Mouse (Mus musculus) layer of hippocampus, postnatal 10 days (tissue): ENCODE measurements around the gene Olfr1109. TPM values are rescaled to one million over a fixed set of nuclear protein-coding genes. Genes with fewer than 3 reads are reported as not detected.

Source experiments
- DNase-seq, 2 experiments: peaks; one replicate each; pipeline ENCODE4 v3.0.0; 2021; ENCODE audit warnings: low spot score in 2 of 2
- long read RNA-seq: library from polyadenylated mRNA; stranded (forward); transcript quantifications from one replicate; pipeline ENCODE4 v2.0.0, GENCODE M21; 2023
- total RNA-seq, 2 experiments: library from RNA; stranded (reverse); gene quantifications; 2 replicates each; pipeline ENCODE4 v1.2.3; 2021

Gene Olfr1109
- not detected for total RNA-seq
- long read RNA-seq: 0 reads

- DNase-seq: no peak
These were observed at the start of gene Olfr1109 for GRCm38 (mm10) chr2:87095908-87096307. Gene Olfr1109, minus strand, starts transcription at chr2:87096008.

DNA sequence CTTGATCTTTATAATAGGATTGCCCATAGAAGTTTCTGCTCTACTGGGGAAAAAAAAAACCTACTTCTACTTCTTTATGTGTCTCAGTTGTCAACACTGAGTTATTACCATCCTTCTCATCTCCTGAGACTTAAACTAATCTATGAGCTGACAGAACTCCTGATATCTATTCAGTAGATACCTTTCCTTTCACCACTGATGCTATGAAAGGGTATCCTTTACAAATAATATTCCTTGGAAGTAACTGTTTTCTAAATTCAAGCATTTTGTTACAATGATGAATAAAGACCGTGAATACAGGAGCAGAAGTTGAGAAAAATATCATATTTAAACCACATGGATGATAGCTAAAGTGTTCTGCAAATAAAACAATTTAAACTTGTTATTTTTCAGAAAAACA is 44.4 kb upstream of the Olfr1109 start, which contains the start of gene Olfr1110:
Olfr1110 (minus strand) TSS at position 101 of the 400 bp plus-strand sequence.
- no peak for DNase-seq

GRCm38 (mm10) chr2:87114467-87114866 is 18.7 kb upstream of the Olfr1109 start, which contains the start of gene Olfr259:
Gene Olfr259, minus strand, starts transcription at chr2:87114567.
- DNase-seq: no peak

DNA sequence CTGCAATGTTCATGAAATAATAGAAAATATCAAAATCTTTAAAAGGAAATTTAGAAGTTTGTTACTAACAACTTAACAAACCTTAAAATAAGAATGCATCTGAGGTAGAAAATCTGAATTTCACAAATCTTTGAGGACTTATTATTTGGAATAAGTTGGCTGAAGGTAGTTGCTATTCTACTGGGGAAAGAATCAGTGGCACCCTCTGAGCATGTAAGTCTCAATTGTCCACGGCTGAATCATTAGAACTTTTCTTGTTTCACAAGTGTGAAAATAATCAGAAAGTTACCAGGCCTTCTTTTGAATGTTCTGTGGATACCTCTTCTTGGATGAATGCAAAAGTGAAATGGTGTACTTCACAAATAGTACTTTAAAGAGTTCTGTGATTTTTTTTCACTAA is 20.1 kb downstream of the Olfr1109 start, which contains the start of gene Olfr1107:
Olfr1107 (minus strand) TSS at position 101 of the 400 bp plus-strand sequence.
- DNase-seq: no peak

DNA sequence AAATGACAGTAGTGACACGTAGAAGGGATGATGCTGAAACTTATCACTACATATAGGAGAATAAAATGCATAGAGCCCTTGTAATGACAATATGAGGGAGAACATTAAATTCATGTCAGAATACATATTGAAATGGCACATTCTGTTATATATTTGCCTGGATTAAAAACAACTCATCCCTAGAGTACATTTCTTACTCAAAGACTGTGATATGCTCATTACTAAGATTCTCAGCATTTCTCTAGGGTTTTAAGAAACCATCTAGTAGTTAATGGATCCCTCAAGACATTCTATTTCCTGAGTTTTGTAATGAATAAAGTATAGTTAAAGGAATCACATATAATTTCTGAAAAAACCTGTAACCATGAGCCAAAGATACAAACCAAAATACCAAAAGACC is 43.6 kb downstream of the Olfr1109 start, which contains the start of gene Olfr1106:
Olfr1106 (minus strand) TSS at position 101 of the 400 bp plus-strand sequence.
- DNase-seq: no peak

Other genes with a start within 250 kb of the Olfr1109 start
- not detected for gene Olfr1095, start 244.3 kb downstream of the Olfr1109 start, total RNA-seq
- gene Gm13723, start 221.2 kb downstream of the Olfr1109 start, total RNA-seq: not detected
- gene Olfr1097, start 203.8 kb downstream of the Olfr1109 start, total RNA-seq: not detected
- gene Olfr1098, start 171.5 kb downstream of the Olfr1109 start, total RNA-seq: not detected
- not detected for gene Olfr1099, start 135.3 kb downstream of the Olfr1109 start, total RNA-seq
- not detected for gene Olfr1100, start 116.1 kb downstream of the Olfr1109 start, total RNA-seq
- gene Olfr1101, start 104.8 kb downstream of the Olfr1109 start, total RNA-seq: not detected
- gene Olfr1102, start 97.6 kb downstream of the Olfr1109 start, total RNA-seq: not detected
- gene Olfr1104, start 68.9 kb downstream of the Olfr1109 start, total RNA-seq: not detected
- gene Olfr1105, start 59.5 kb downstream of the Olfr1109 start, total RNA-seq: not detected
- not detected for gene Olfr1106, start 43.7 kb downstream of the Olfr1109 start, total RNA-seq
- not detected for gene Olfr1107, start 20.2 kb downstream of the Olfr1109 start, total RNA-seq
- gene Olfr259, start 18.6 kb upstream of the Olfr1109 start, total RNA-seq: not detected
- gene Olfr1110, start 44.3 kb upstream of the Olfr1109 start, total RNA-seq: not detected
- gene Olfr1111, start 56.6 kb upstream of the Olfr1109 start, total RNA-seq: not detected
- gene Olfr1112, start 91.8 kb upstream of the Olfr1109 start, total RNA-seq: not detected
- gene Olfr1113, start 113.0 kb upstream of the Olfr1109 start, total RNA-seq: not detected
- gene Olfr1115, start 152.0 kb upstream of the Olfr1109 start, total RNA-seq: not detected
- gene Olfr1116, start 171.5 kb upstream of the Olfr1109 start, total RNA-seq: not detected
- gene Olfr1118, start 211.6 kb upstream of the Olfr1109 start, total RNA-seq: not detected